Mouse (Mus musculus): Measurements from ENCODE around the gene Pde4d.

Pde4d gene

GRCm38 (mm10) chr13:109255634-109256033 is 805.9 kb downstream of the Pde4d start:
- peak; percentile 28 for DNase-seq

GRCm38 (mm10) chr13:109260220-109260795 is 810.6 kb downstream of the Pde4d start:
- DNase-seq, result peak; percentile 88

- no peak for DNase-seq
These were observed 811.2 kb downstream of the Pde4d start for GRCm38 (mm10) chr13:109260796-109261516.

- no peak for DNase-seq
These were observed 812.0 kb downstream of the Pde4d start for GRCm38 (mm10) chr13:109261642-109262220.

- peak; percentile 35 for DNase-seq
These were observed 812.8 kb downstream of the Pde4d start for GRCm38 (mm10) chr13:109262501-109262900.

GRCm38 (mm10) chr13:109263833-109264232 is 814.1 kb downstream of the Pde4d start:
- no peak for DNase-seq

- no peak for DNase-seq
These were observed 818.5 kb downstream of the Pde4d start for GRCm38 (mm10) chr13:109268253-109268652.

GRCm38 (mm10) chr13:109268659-109269322 is 819.0 kb downstream of the Pde4d start:
- no peak for DNase-seq

- no peak for DNase-seq
These were observed 825.1 kb downstream of the Pde4d start for GRCm38 (mm10) chr13:109274869-109275268.

- no peak for DNase-seq
These were observed 828.0 kb downstream of the Pde4d start for GRCm38 (mm10) chr13:109277792-109278191.

- DNase-seq, result no peak
These were observed 828.8 kb downstream of the Pde4d start for GRCm38 (mm10) chr13:109278504-109278912.

GRCm38 (mm10) chr13:109279211-109279610 is 829.5 kb downstream of the Pde4d start:
- DNase-seq, result no peak

- DNase-seq, result no peak
These were observed 830.7 kb downstream of the Pde4d start for GRCm38 (mm10) chr13:109280433-109280832.

GRCm38 (mm10) chr13:109287465-109287864 is 837.7 kb downstream of the Pde4d start:
- DNase-seq, result no peak

GRCm38 (mm10) chr13:109290922-109291321 is 841.2 kb downstream of the Pde4d start:
- no peak for DNase-seq

GRCm38 (mm10) chr13:109293011-109293410 is 843.3 kb downstream of the Pde4d start:
- DNase-seq, result no peak

GRCm38 (mm10) chr13:109296347-109297037 is 846.7 kb downstream of the Pde4d start:
- no peak for DNase-seq

- no peak for DNase-seq
These were observed 849.1 kb downstream of the Pde4d start for GRCm38 (mm10) chr13:109298852-109299251.

- DNase-seq, result no peak
These were observed 849.9 kb downstream of the Pde4d start for GRCm38 (mm10) chr13:109299511-109300250.

GRCm38 (mm10) chr13:109312542-109312941 is 862.8 kb downstream of the Pde4d start:
- DNase-seq, result no peak

GRCm38 (mm10) chr13:109315608-109316007 is 865.9 kb downstream of the Pde4d start:
- no peak for DNase-seq

- DNase-seq, result no peak
These were observed 867.9 kb downstream of the Pde4d start for GRCm38 (mm10) chr13:109317644-109318043.
